In genomic region chr9:88309127-88309526, GRCm38 (mm10) we compare ENCODE assay signal across 18 mouse cellular contexts.
"Had no signal": no experiment of that assay in that cellular context is flagged by ENCODE, and none has a peak within 500 bp of the region (broad histone marks: within the 10 kb centered on the region; RNA-seq: fewer than 3 reads in every experiment).

No protein-coding gene starts in this region.

- H3K36me3 ChIP-seq: liver, embryonic 15.5 days; lung, embryonic 15.5 days; midbrain, embryonic 13.5 days; midbrain, embryonic 15.5 days; neural tube, embryonic 12.5 days; stomach, embryonic 15.5 days had no signal

- H3K4me2 ChIP-seq: liver, embryonic 15.5 days; lung, embryonic 15.5 days; midbrain, embryonic 11.5 days; midbrain, embryonic 13.5 days; midbrain, embryonic 15.5 days; neural tube, embryonic 12.5 days; stomach, embryonic 15.5 days had no signal

- H3K27ac ChIP-seq: liver, embryonic 15.5 days; lung, embryonic 15.5 days; macrophage; midbrain, embryonic 13.5 days; midbrain, embryonic 15.5 days; neural tube, embryonic 12.5 days; stomach, embryonic 15.5 days; stomach, postnatal 0 days had no signal

- H3K4me3 ChIP-seq: liver, embryonic 15.5 days; lung, embryonic 15.5 days; midbrain, embryonic 13.5 days; midbrain, embryonic 15.5 days; neural tube, embryonic 12.5 days; stomach, embryonic 15.5 days had no signal

- H3K27me3 ChIP-seq: liver, embryonic 15.5 days; lung, embryonic 15.5 days; midbrain, embryonic 13.5 days; midbrain, embryonic 15.5 days; neural tube, embryonic 12.5 days; stomach, embryonic 15.5 days had no signal

- H3K9me3 ChIP-seq: liver, embryonic 15.5 days; lung, embryonic 15.5 days; midbrain, embryonic 13.5 days; midbrain, embryonic 15.5 days; neural tube, embryonic 12.5 days; stomach, embryonic 15.5 days had no signal

- H3K9ac ChIP-seq: liver, embryonic 15.5 days; liver, postnatal 0 days; lung, embryonic 15.5 days; midbrain, embryonic 13.5 days; midbrain, embryonic 15.5 days; neural tube, embryonic 12.5 days; stomach, embryonic 15.5 days had no signal

- H3K4me1 ChIP-seq: liver, embryonic 15.5 days; lung, embryonic 15.5 days; midbrain, embryonic 13.5 days; midbrain, embryonic 15.5 days; neural tube, embryonic 12.5 days; stomach, embryonic 15.5 days had no signal

- DNase-seq: liver, postnatal 0 days; lung, adult 2 months; lung, postnatal 14 days; lung, postnatal 36 days; right cerebral cortex, postnatal 14 days; thymus, adult 2 months; thymus, postnatal 14 days; thymus, postnatal 36 days had no signal

- ATAC-seq: liver, postnatal 0 days; lung, postnatal 0 days; midbrain, embryonic 13.5 days; midbrain, embryonic 15.5 days had no signal
